In genomic region chr10:40790406-40790805, GRCm38 (mm10) we compare ENCODE assay signal across 23 mouse cellular contexts.
DNase-seq lines count a peak whose midpoint lies in the region; TF ChIP-seq lines count a peak whose summit lies in the region.
"Had no signal": no experiment of that assay in that cellular context is flagged by ENCODE, and none has a peak within 500 bp of the region (broad histone marks: within the 10 kb centered on the region; RNA-seq: fewer than 3 reads in every experiment).

No protein-coding gene starts in this region.

- DNase-seq in layer of hippocampus, adult 2 months (ENCODE audit: low spot score in 2 of 2): no peak
- DNase-seq in layer of hippocampus, postnatal 14 days (ENCODE audit: low spot score in 2 of 2): no peak
- peak; percentile 95 for DNase-seq in adipocyte (ENCODE audit: low spot score)
- DNase-seq in cerebellum, postnatal 14 days: no peak
- no peak for DNase-seq in spleen, adult 18-20 months
- DNase-seq in adrenal gland, postnatal 4 days (ENCODE audit: low spot score in 2 of 2): no peak
- DNase-seq: adrenal gland, adult 2 months; adrenal gland, postnatal 10 days; adrenal gland, postnatal 25 days; B cell, adult 2 months; cerebellum, adult 11 months; cerebellum, adult 18-20 months; cerebellum, adult 8-10 months; cerebellum, adult 9-11 months; cerebellum, postnatal 25 days; forebrain, postnatal 0 days had no signal

- H3K27ac ChIP-seq in layer of hippocampus, adult 2 months: peak overlapping the region; percentile 84
- H3K27ac ChIP-seq in embryonic fibroblast, embryonic 13.5 days (ENCODE audit: insufficient read depth, low read length): peak overlapping the region; percentile 18; the same call in 1 of the 2 replicates
- H3K27ac ChIP-seq: embryonic facial prominence, embryonic 10.5 days; embryonic facial prominence, embryonic 12.5 days; forebrain, embryonic 13.5 days; forebrain, embryonic 15.5 days had no signal

- no peak for TF ChIP-seq CTCF in layer of hippocampus, adult 2 months (conservative IDR thresholded peaks at IDR 0.05)
- no peak for TF ChIP-seq CTCF in C2C12 (IDR thresholded peaks at IDR 0.05; ENCODE audit: control insufficient read depth, insufficient read depth, insufficient read length)
- TF ChIP-seq CTCF in embryonic fibroblast, embryonic 13.5 days (IDR thresholded peaks at IDR 0.05; ENCODE audit: borderline replicate concordance, insufficient read depth, low read length): no peak

- no peak overlapping the region for H3K4me3 ChIP-seq in layer of hippocampus, adult 2 months
- no peak overlapping the region for H3K4me3 ChIP-seq in C2C12 (ENCODE audit: insufficient read depth, poor library complexity, severe bottlenecking)
- H3K4me3 ChIP-seq in embryonic fibroblast, embryonic 13.5 days (ENCODE audit: insufficient read depth, low read length): no peak overlapping the region
- H3K4me3 ChIP-seq: embryonic facial prominence, embryonic 10.5 days; embryonic facial prominence, embryonic 12.5 days; erythroblast, embryonic 14.5 days; forebrain, embryonic 13.5 days; forebrain, embryonic 15.5 days had no signal

- no peak overlapping the region for H3ac ChIP-seq in C2C12 (ENCODE audit: control insufficient read depth, insufficient read length, low read depth)

- no peaks in the 10 kb centered on the region for H3K36me3 ChIP-seq in C2C12 (ENCODE audit: control insufficient read depth, insufficient read depth)
- H3K36me3 ChIP-seq: embryonic facial prominence, embryonic 10.5 days; embryonic facial prominence, embryonic 12.5 days; forebrain, embryonic 15.5 days had no signal

- H3K79me2 ChIP-seq in C2C12 (ENCODE audit: control insufficient read depth, insufficient read depth): no peaks in the 10 kb centered on the region

- no peak for TF ChIP-seq POLR2A in embryonic fibroblast, embryonic 13.5 days (IDR thresholded peaks at IDR 0.05; ENCODE audit: low read depth, low read length)

- H3K79me3 ChIP-seq in C2C12 (ENCODE audit: low read depth): no peaks in the 10 kb centered on the region

- H3K27me3 ChIP-seq in C2C12 (ENCODE audit: control insufficient read depth, insufficient read depth, insufficient read length): no peaks in the 10 kb centered on the region
- H3K27me3 ChIP-seq: embryonic facial prominence, embryonic 12.5 days; forebrain, embryonic 13.5 days; forebrain, embryonic 15.5 days had no signal

- peaks cover 2% of the 10 kb centered on the region; the same call in 1 of the 2 replicates for H3K4me1 ChIP-seq in embryonic fibroblast, embryonic 13.5 days (ENCODE audit: control insufficient read depth, insufficient read depth, low read length)
- H3K4me1 ChIP-seq: embryonic facial prominence, embryonic 10.5 days; embryonic facial prominence, embryonic 12.5 days; forebrain, embryonic 13.5 days; forebrain, embryonic 15.5 days had no signal

TF ChIP-seq in C2C12, 6 proteins besides CTCF, POLR2A, EP300 and RAD21:
- TF ChIP-seq MYOG (IDR thresholded peaks at IDR 0.05; ENCODE audit: control insufficient read depth, extremely low read depth, insufficient read length) (no peak), USF1 (IDR thresholded peaks at IDR 0.05; ENCODE audit: low read depth) (no peak), CEBPB (IDR thresholded peaks at IDR 0.05; ENCODE audit: low read depth) (peak; percentile 36), MAX (IDR thresholded peaks at IDR 0.05) (no peak), MYOD1 (IDR thresholded peaks at IDR 0.05; ENCODE audit: control insufficient read depth, insufficient read length, low read depth) (no peak), FOSL1 (IDR thresholded peaks at IDR 0.05; ENCODE audit: insufficient read depth, low read length, poor library complexity, severe bottlenecking) (no peak)
